ENCODE assay signal across 35 mouse cellular contexts in the genomic region with DNA sequence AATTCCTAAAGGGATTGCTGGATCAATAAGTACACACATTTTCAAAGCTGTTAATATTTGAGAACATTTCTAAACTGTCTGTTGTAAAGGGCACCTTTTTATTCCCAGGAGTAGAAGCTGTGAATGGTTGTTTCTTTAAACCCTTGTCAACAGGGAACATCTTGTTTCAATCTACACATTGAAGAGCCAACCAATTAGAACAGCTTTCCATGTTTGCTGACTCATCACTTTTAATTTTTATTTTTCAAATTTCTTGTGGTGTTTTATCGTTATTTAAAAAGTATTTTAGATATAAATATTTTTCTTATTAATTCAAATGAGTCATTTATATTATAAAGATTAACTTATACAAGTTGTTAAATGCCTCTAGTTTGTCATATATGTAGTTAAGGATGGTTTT.
"Had no signal": no experiment of that assay in that cellular context is flagged by ENCODE, and none has a peak within 500 bp of the region (broad histone marks: within the 10 kb centered on the region; RNA-seq: fewer than 3 reads in every experiment).

No protein-coding gene starts in this region.

- H3K9ac ChIP-seq: heart, embryonic 12.5 days; heart, embryonic 13.5 days; heart, embryonic 15.5 days; hindbrain, embryonic 12.5 days; hindbrain, embryonic 13.5 days; hindbrain, embryonic 14.5 days; hindbrain, embryonic 15.5 days; intestine, embryonic 15.5 days; kidney, embryonic 15.5 days had no signal

- H3K4me2 ChIP-seq: heart, embryonic 11.5 days; heart, embryonic 12.5 days; heart, embryonic 13.5 days; heart, embryonic 15.5 days; hindbrain, embryonic 12.5 days; hindbrain, embryonic 13.5 days; hindbrain, embryonic 14.5 days; hindbrain, embryonic 15.5 days; intestine, embryonic 15.5 days; kidney, embryonic 15.5 days had no signal

- H3K9me3 ChIP-seq: heart, embryonic 10.5 days; heart, embryonic 12.5 days; heart, embryonic 13.5 days; heart, embryonic 15.5 days; hindbrain, embryonic 10.5 days; hindbrain, embryonic 12.5 days; hindbrain, embryonic 13.5 days; intestine, embryonic 15.5 days; kidney, embryonic 15.5 days had no signal

- H3K4me3 ChIP-seq: heart, embryonic 10.5 days; heart, embryonic 12.5 days; heart, embryonic 13.5 days; heart, embryonic 15.5 days; hindbrain, embryonic 10.5 days; hindbrain, embryonic 12.5 days; hindbrain, embryonic 13.5 days; hindbrain, embryonic 15.5 days; intestine, embryonic 15.5 days; kidney, embryonic 15.5 days; layer of hippocampus, adult 2 months; left cerebral cortex, adult 2 months had no signal

- ATAC-seq: hindbrain, embryonic 16.5 days; hindbrain, postnatal 0 days; inflammation-experienced regulatory T-cells, adult 6 months; intestine, embryonic 15.5 days; intestine, embryonic 16.5 days; intestine, postnatal 0 days had no signal

- H3K36me3 ChIP-seq: heart, embryonic 10.5 days; heart, embryonic 12.5 days; heart, embryonic 13.5 days; heart, embryonic 15.5 days; hindbrain, embryonic 10.5 days; hindbrain, embryonic 12.5 days; hindbrain, embryonic 13.5 days; hindbrain, embryonic 15.5 days; intestine, embryonic 15.5 days; kidney, embryonic 15.5 days had no signal

- H3K27ac ChIP-seq: heart, embryonic 10.5 days; heart, embryonic 13.5 days; heart, embryonic 15.5 days; hindbrain, embryonic 10.5 days; hindbrain, embryonic 12.5 days; hindbrain, embryonic 13.5 days; hindbrain, embryonic 14.5 days; hindbrain, embryonic 15.5 days; hindbrain, postnatal 0 days; intestine, embryonic 15.5 days; kidney, embryonic 15.5 days; kidney, postnatal 0 days; layer of hippocampus, adult 2 months; left cerebral cortex, adult 2 months had no signal

- H3K27me3 ChIP-seq: heart, embryonic 12.5 days; heart, embryonic 13.5 days; heart, embryonic 15.5 days; hindbrain, embryonic 12.5 days; hindbrain, embryonic 13.5 days; hindbrain, embryonic 15.5 days; intestine, embryonic 15.5 days; kidney, embryonic 15.5 days had no signal

- H3K4me1 ChIP-seq: heart, embryonic 10.5 days; heart, embryonic 12.5 days; heart, embryonic 13.5 days; heart, embryonic 15.5 days; hindbrain, embryonic 10.5 days; hindbrain, embryonic 12.5 days; hindbrain, embryonic 13.5 days; hindbrain, embryonic 15.5 days; intestine, embryonic 15.5 days; kidney, embryonic 15.5 days had no signal

- DNase-seq: heart, postnatal 10 days; heart, postnatal 14 days; heart, postnatal 36 days; heart, postnatal 4 days; kidney, adult 11 months; kidney, adult 18-20 months; kidney, adult 8-10 months; kidney, adult 9 months; kidney, postnatal 10 days; kidney, postnatal 14 days; kidney, postnatal 25 days; kidney, postnatal 36 days; kidney, postnatal 4 days; layer of hippocampus, adult 9-11 months; layer of hippocampus, postnatal 36 days had no signal
